Mouse (Mus musculus): ENCODE measurements around the gene Gm47189. TPM values are rescaled to one million over a fixed set of nuclear protein-coding genes. Genes with fewer than 3 reads are reported as not detected.
"Not testable (repeated sequence)": the region's sequence is repeated elsewhere in the genome, so short reads cannot be mapped to it uniquely, and the experiment has no call there.

Gene Gm47189
- polyA plus RNA-seq (2016; fragmentation: Nextera tagmentation; extraction: Ambion mirVana): not detected in 2 replicates

GRCm38 (mm10) chr14:41772341-41772740, at the start of gene Gm47189:
Gene Gm47189, minus strand, starts transcription at chr14:41772441.
- not testable (repeated sequence) for ATAC-seq (ENCODE audit: insufficient number of reproducible peaks, low FRiP score); H3K4me2 ChIP-seq; H3K36me3 ChIP-seq; H3K4me1 ChIP-seq (replicated peaks); H3K27ac ChIP-seq (ENCODE audit: poor library complexity, severe bottlenecking); H3K9me3 ChIP-seq (replicated peaks); H3K27me3 ChIP-seq (replicated peaks); H3K9ac ChIP-seq; H3K4me3 ChIP-seq

- WGBS: 47% methylated on average over 3 of the region's 3 CpGs
- not testable (repeated sequence) for H3K4me1 ChIP-seq (replicated peaks)
These were observed 16.3 kb downstream of the Gm47189 start for GRCm38 (mm10) chr14:41755931-41756330.

GRCm38 (mm10) chr14:41750514-41750913, 21.7 kb downstream of the Gm47189 start, which contains the start of gene Gm7929:
Gene Gm7929, minus strand, starts transcription at chr14:41750614.
- not testable (repeated sequence) for H3K4me2 ChIP-seq; H3K9me3 ChIP-seq (replicated peaks); H3K27me3 ChIP-seq (replicated peaks); H3K27ac ChIP-seq (ENCODE audit: poor library complexity, severe bottlenecking); H3K9ac ChIP-seq; H3K36me3 ChIP-seq; H3K4me1 ChIP-seq (replicated peaks); ATAC-seq (ENCODE audit: insufficient number of reproducible peaks, low FRiP score); H3K4me3 ChIP-seq
- 70% methylated on average over 1 of the region's 1 CpGs for WGBS

More at GRCm38 (mm10) chr14:41755931-41756330, 16.3 kb downstream of the Gm47189 start:
- not testable (repeated sequence) for ATAC-seq (ENCODE audit: insufficient number of reproducible peaks, low FRiP score); H3K36me3 ChIP-seq; H3K9ac ChIP-seq; H3K27ac ChIP-seq (ENCODE audit: poor library complexity, severe bottlenecking); H3K4me2 ChIP-seq; H3K4me3 ChIP-seq; H3K9me3 ChIP-seq (replicated peaks); H3K27me3 ChIP-seq (replicated peaks)

- WGBS: 56% methylated on average over 17 of the region's 17 CpGs
- H3K36me3 ChIP-seq; H3K9ac ChIP-seq; H3K4me2 ChIP-seq; H3K27me3 ChIP-seq (replicated peaks); H3K9me3 ChIP-seq (replicated peaks); H3K27ac ChIP-seq (ENCODE audit: poor library complexity, severe bottlenecking); ATAC-seq (ENCODE audit: insufficient number of reproducible peaks, low FRiP score); H3K4me3 ChIP-seq; H3K4me1 ChIP-seq (replicated peaks): not testable (repeated sequence)
These were observed 48.8 kb downstream of the Gm47189 start for GRCm38 (mm10) chr14:41723437-41723836.

- WGBS: 73% methylated on average over 1 of the region's 1 CpGs
- not testable (repeated sequence) for H3K27me3 ChIP-seq (replicated peaks); H3K27ac ChIP-seq (ENCODE audit: poor library complexity, severe bottlenecking); H3K4me1 ChIP-seq (replicated peaks); H3K36me3 ChIP-seq; H3K4me3 ChIP-seq; ATAC-seq (ENCODE audit: insufficient number of reproducible peaks, low FRiP score); H3K4me2 ChIP-seq; H3K9ac ChIP-seq; H3K9me3 ChIP-seq (replicated peaks)
These were observed 55.1 kb downstream of the Gm47189 start for GRCm38 (mm10) chr14:41717180-41717579.

Other genes with a start within 250 kb of the Gm47189 start
- gene Gm7970, start 216.9 kb downstream of the Gm47189 start, polyA plus RNA-seq (2016; fragmentation: Nextera tagmentation; extraction: Ambion mirVana): not detected in 2 replicates
- gene 1700049E17Rik2, start 199.2 kb downstream of the Gm47189 start, polyA plus RNA-seq (2016; fragmentation: Nextera tagmentation; extraction: Ambion mirVana): not detected in 2 replicates
- gene Gm3072, start 147.8 kb downstream of the Gm47189 start, polyA plus RNA-seq (2016; fragmentation: Nextera tagmentation; extraction: Ambion mirVana): not detected in 2 replicates
- gene Gm3676, start 126.0 kb downstream of the Gm47189 start, polyA plus RNA-seq (2016; fragmentation: Nextera tagmentation; extraction: Ambion mirVana): not detected in 2 replicates
- not detected in 2 replicates for gene Gm8068, start 70.6 kb downstream of the Gm47189 start, polyA plus RNA-seq (2016; fragmentation: Nextera tagmentation; extraction: Ambion mirVana)
- gene Gm7929, start 21.8 kb downstream of the Gm47189 start, polyA plus RNA-seq (2016; fragmentation: Nextera tagmentation; extraction: Ambion mirVana): not detected in 2 replicates
- gene Gm7980, start 134.8 kb upstream of the Gm47189 start, polyA plus RNA-seq (2016; fragmentation: Nextera tagmentation; extraction: Ambion mirVana): not detected in 2 replicates
- not detected in 2 replicates for gene 1700049E17Rik1, start 152.5 kb upstream of the Gm47189 start, polyA plus RNA-seq (2016; fragmentation: Nextera tagmentation; extraction: Ambion mirVana)
- not detected in 2 replicates for gene 1700024B05Rik, start 171.6 kb upstream of the Gm47189 start, polyA plus RNA-seq (2016; fragmentation: Nextera tagmentation; extraction: Ambion mirVana)
- not detected in 2 replicates for gene Gm6401, start 195.5 kb upstream of the Gm47189 start, polyA plus RNA-seq (2016; fragmentation: Nextera tagmentation; extraction: Ambion mirVana)
- not detected in 2 replicates for gene Gm3543, start 210.9 kb upstream of the Gm47189 start, polyA plus RNA-seq (2016; fragmentation: Nextera tagmentation; extraction: Ambion mirVana)